Mouse (Mus musculus) liver, embryonic 14.5 days (tissue): ENCODE results near the gene Rhbg. TPM values are rescaled to one million over a fixed set of nuclear protein-coding genes. Genes with fewer than 3 reads are reported as not detected.

Experiments
- ATAC-seq: fragments of 200-750 bp; cut with Nextera tagmentation; 2 replicates; pipeline ENCODE4 v1.8.0; 2017; ENCODE audit warnings: moderate number of reproducible peaks, mild to moderate bottlenecking, moderate library complexity; ENCODE audit not compliant: insufficient read depth
- DNase-seq, 3 experiments: peaks; one replicate each; pipeline ENCODE4 v3.0.0-alpha.2; 2012 to 2013; ENCODE audit warnings: low read depth in 3 of 3, low spot score in 3 of 3
- H3K27ac ChIP-seq: fragments of 300-500 bp; sonication (generic); 2 replicates; pipeline ENCODE4 v1.5.1; 2014; ENCODE audit warnings: moderate library complexity, mild to moderate bottlenecking, control low read depth, inconsistent platforms
- H3K27me3 ChIP-seq: fragments of 300-500 bp; sonication (generic); 2 replicates; pipeline ENCODE4 v1.6.1; 2014; ENCODE audit warnings: mild to moderate bottlenecking, low read length, moderate library complexity; ENCODE audit not compliant: control insufficient read depth, insufficient read depth
- H3K36me3 ChIP-seq: fragments of 300-500 bp; sonication (generic); replicated peaks from 2 replicates; pipeline ENCODE4 v1.6.1; 2014; ENCODE audit warnings: low read depth; ENCODE audit not compliant: control insufficient read depth, insufficient read depth
- H3K4me1 ChIP-seq, 2 experiments: fragments of 200-500 bp in 1 of 2; fragments of 300-500 bp in 1 of 2; sonication (generic) in 1 of 2; replicated peaks; 2 replicates each; pipeline ENCODE4 v1.6.1; 2012 to 2014; ENCODE audit warnings: antibody characterized with exemption in 1 of 2, inconsistent platforms in 1 of 2, low read length in 1 of 2; ENCODE audit not compliant: control insufficient read depth in 2 of 2, insufficient read depth in 2 of 2
- H3K4me2 ChIP-seq: fragments of 300-500 bp; sonication (generic); 2 replicates; pipeline ENCODE4 v1.6.1; 2014; ENCODE audit warnings: low read depth, mild to moderate bottlenecking, control low read depth, moderate library complexity
- H3K4me3 ChIP-seq, 2 experiments: fragments of 200-500 bp in 1 of 2; fragments of 300-500 bp in 1 of 2; sonication (generic) in 1 of 2; 2 replicates each; pipeline ENCODE4 v1.5.1; 2012 to 2014; ENCODE audit warnings: low read depth in 2 of 2, low read length in 2 of 2, mild to moderate bottlenecking in 2 of 2, control low read depth in 1 of 2, inconsistent platforms in 1 of 2, moderate library complexity in 1 of 2; ENCODE audit not compliant: insufficient read depth in 1 of 2
- H3K9ac ChIP-seq: fragments of 300-500 bp; sonication (generic); replicated peaks from 2 replicates; pipeline ENCODE4 v1.6.1; 2014; ENCODE audit warnings: mild to moderate bottlenecking, control low read depth, moderate library complexity
- H3K9me3 ChIP-seq: fragments of 300-500 bp; sonication (generic); 2 replicates; pipeline ENCODE4 v1.6.1; 2016; ENCODE audit warnings: low read length, mixed read lengths; ENCODE audit not compliant: control insufficient read depth
- CTCF ChIP-seq: IDR thresholded peaks from 2 replicates; pipeline ENCODE4 v1.5.1; 2016; ENCODE audit warnings: antibody characterized with exemption, low read depth, control low read depth
- EP300 ChIP-seq: IDR thresholded peaks from 2 replicates; pipeline ENCODE4 v1.6.1; 2016; ENCODE audit warnings: antibody characterized with exemption, low read depth
- WGBS: fragments of 180-500 bp; shearing (Covaris S2); extraction: QIAGEN DNeasy Blood & Tissue Kit; methylation state at CpG from one replicate; pipeline ENCODE4 v1.1.7; 2014; ENCODE audit not compliant: insufficient replicate concordance; 5-methylcytosine and 5-hydroxymethylcytosine counted together
- polyA plus RNA-seq, 2 experiments: library from polyadenylated mRNA; depleted of rRNA in 1 of 2; stranded (reverse) in 1 of 2; unstranded in 1 of 2; fragments of >200 nt; fragmentation: Nextera tagmentation in 1 of 2; extraction: Ambion mirVana in 1 of 2; gene quantifications; 2 replicates each; pipeline versions ENCODE4 v1.2.1 to v1.2.3; 2012 to 2014

Gene Rhbg
- polyA plus RNA-seq, 2 experiments = 5.6 to 7.6 TPM

- 56% methylated on average over 6 of the region's 6 CpGs for WGBS
- H3K4me2 ChIP-seq = no peak overlapping the region
- no peak overlapping the region for H3K4me3 ChIP-seq
- H3K9ac ChIP-seq = no peak overlapping the region
- TF ChIP-seq CTCF = no peak
- no peak for TF ChIP-seq EP300
- peaks cover 33% of the 10 kb centered on the region for H3K27me3 ChIP-seq
- ATAC-seq (no peak), DNase-seq (no peak)
- H3K9me3 ChIP-seq = no peaks in the 10 kb centered on the region
- H3K4me1 ChIP-seq = no peaks in the 10 kb centered on the region
- H3K36me3 ChIP-seq = no peaks in the 10 kb centered on the region
- H3K27ac ChIP-seq = no peak overlapping the region
Measured at GRCm38 (mm10) chr3:88222446-88222845, 32.1 kb downstream of the Rhbg start.

DNA sequence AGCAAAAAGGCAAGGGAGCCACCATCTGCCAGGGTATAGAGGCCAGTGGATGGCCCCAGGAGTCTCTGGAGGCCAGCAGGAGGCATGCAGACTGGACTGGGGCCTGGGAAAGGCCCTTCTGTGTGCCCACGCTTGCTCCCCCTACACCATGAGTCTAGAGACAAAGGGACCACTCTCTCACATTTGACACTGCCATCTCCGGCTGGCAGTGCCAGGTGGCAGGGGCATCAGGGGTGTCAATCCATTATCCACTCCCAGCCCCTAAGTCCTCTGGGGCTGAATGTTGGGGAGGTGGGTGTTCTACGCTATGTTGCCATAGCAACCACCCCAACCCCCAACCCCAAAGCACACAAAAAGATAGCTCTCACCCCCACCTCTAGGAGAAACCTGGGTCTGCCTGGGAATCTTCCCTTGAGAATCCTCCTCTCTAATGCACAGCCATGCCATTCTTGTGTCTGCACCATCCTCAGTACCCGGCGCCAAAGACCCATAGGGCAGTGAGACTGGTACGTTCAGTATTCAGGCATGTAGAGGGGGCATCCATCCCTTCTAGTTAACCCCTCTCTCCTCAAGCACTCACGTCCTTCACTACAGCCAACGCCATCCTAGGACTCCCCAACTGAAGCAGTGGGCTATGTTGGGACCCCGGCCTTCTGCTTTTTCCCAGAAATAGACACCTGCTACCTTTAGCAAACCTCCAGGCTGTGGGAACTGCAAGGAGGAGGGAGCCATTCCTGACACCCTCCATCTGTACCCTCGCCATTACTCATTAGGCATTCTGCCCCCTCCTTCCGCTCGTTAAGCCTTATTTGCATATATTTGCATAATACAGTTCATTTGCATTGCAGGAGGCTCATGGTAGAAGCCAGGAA is 32.8 kb downstream of the Rhbg start:
- no peaks in the 10 kb centered on the region for H3K9me3 ChIP-seq
- no peak overlapping the region for H3K27ac ChIP-seq
- no peak for DNase-seq
- no peak overlapping the region for H3K4me2 ChIP-seq
- no peak for ATAC-seq
- no peak overlapping the region for H3K9ac ChIP-seq
- 41% methylated on average over 12 of the region's 12 CpGs for WGBS
- H3K27me3 ChIP-seq = peaks cover 40% of the 10 kb centered on the region
- TF ChIP-seq CTCF (no peak), EP300 (no peak)
- H3K36me3 ChIP-seq = no peaks in the 10 kb centered on the region
- no peak overlapping the region for H3K4me3 ChIP-seq
- H3K4me1 ChIP-seq = no peaks in the 10 kb centered on the region

DNA sequence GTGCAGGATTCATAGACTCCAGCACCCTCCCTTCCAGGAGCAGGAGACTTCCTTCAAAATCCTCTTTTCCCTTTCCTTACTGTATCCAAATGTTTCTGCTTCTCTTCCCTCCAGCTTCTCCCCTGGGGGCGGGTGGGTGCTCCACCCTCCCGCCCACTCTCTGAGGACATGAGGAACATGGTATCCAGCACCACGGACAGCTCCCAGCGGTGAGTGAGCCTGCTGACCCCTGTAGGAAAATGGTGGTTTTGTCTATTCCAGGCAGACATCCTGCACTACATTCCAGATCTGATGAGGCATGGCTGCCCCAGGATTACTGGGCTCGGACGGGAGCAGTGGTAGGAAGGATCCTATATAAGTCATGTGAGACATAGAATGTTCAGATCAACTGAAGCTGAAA is 33.7 kb downstream of the Rhbg start:
- H3K4me1 ChIP-seq = no peaks in the 10 kb centered on the region
- no peak overlapping the region for H3K27ac ChIP-seq
- no peak overlapping the region for H3K4me2 ChIP-seq
- TF ChIP-seq EP300 = no peak
- peak; percentile 53 for TF ChIP-seq CTCF
- peak; percentile 44 to 50 (median 45) for DNase-seq
- no peaks in the 10 kb centered on the region for H3K36me3 ChIP-seq
- no peak for ATAC-seq
- WGBS = under 1% methylated on average over 6 of the region's 6 CpGs
- no peak overlapping the region for H3K4me3 ChIP-seq
- H3K9ac ChIP-seq = no peak overlapping the region
- no peaks in the 10 kb centered on the region for H3K9me3 ChIP-seq
- peaks cover 49% of the 10 kb centered on the region for H3K27me3 ChIP-seq

GRCm38 (mm10) chr3:88219940-88220339 is 34.6 kb downstream of the Rhbg start:
- Histone ChIP-seq H3K27me3 (peaks cover 58% of the 10 kb centered on the region), H3K4me1 (no peaks in the 10 kb centered on the region), H3K9ac (no peak overlapping the region), H3K27ac (no peak overlapping the region), H3K36me3 (no peaks in the 10 kb centered on the region), H3K4me2 (no peak overlapping the region), H3K9me3 (no peaks in the 10 kb centered on the region), H3K4me3 (no peak overlapping the region)
- no peak for TF ChIP-seq CTCF
- no peak for TF ChIP-seq EP300
- 11% methylated on average over 9 of the region's 9 CpGs for WGBS
- no peak for DNase-seq
- ATAC-seq = no peak

GRCm38 (mm10) chr3:88217679-88218078 is 36.8 kb downstream of the Rhbg start:
- no peaks in the 10 kb centered on the region for H3K9me3 ChIP-seq
- H3K4me3 ChIP-seq = no peak overlapping the region
- TF ChIP-seq CTCF (no peak), EP300 (no peak)
- 20% methylated on average over 2 of the region's 2 CpGs for WGBS
- peaks cover 0 to 4% of the 10 kb centered on the region in 2 experiments; a peak in 2 of 4 replicates for H3K4me1 ChIP-seq
- no peak for ATAC-seq
- H3K4me2 ChIP-seq = no peak overlapping the region
- no peak for DNase-seq
- no peak overlapping the region for H3K27ac ChIP-seq
- H3K9ac ChIP-seq = no peak overlapping the region
- H3K27me3 ChIP-seq = peaks cover 79% of the 10 kb centered on the region
- H3K36me3 ChIP-seq = no peaks in the 10 kb centered on the region
